Mouse (Mus musculus) embryonic facial prominence, embryonic 12.5 days (tissue): ENCODE data around the gene Tmeff1. TPM values are rescaled to one million over a fixed set of nuclear protein-coding genes. Genes with fewer than 3 reads are reported as not detected.
"Not testable (repeated sequence)": the region's sequence is repeated elsewhere in the genome, so short reads cannot be mapped to it uniquely, and the experiment has no call there.

Experiments
- ATAC-seq: fragments of 200-750 bp; cut with Nextera tagmentation; 2 replicates; pipeline ENCODE4 v1.8.0; 2017; ENCODE audit not compliant: insufficient number of reproducible peaks, insufficient read depth, low FRiP score, low TSS enrichment
- H3K27ac ChIP-seq: fragments of 300-500 bp; sonication (generic); 2 replicates; pipeline ENCODE4 v1.5.1; 2016; ENCODE audit warnings: mild to moderate bottlenecking
- H3K27me3 ChIP-seq: fragments of 300-500 bp; sonication (generic); 2 replicates; pipeline ENCODE4 v1.6.1; 2016; ENCODE audit warnings: mild to moderate bottlenecking, moderate library complexity
- H3K36me3 ChIP-seq: fragments of 300-500 bp; sonication (generic); 2 replicates; pipeline ENCODE4 v1.6.1; 2016; ENCODE audit warnings: mild to moderate bottlenecking
- H3K4me1 ChIP-seq: fragments of 300-500 bp; sonication (generic); 2 replicates; pipeline ENCODE4 v1.6.1; 2016
- H3K4me2 ChIP-seq: fragments of 300-500 bp; sonication (generic); replicated peaks from 2 replicates; pipeline ENCODE4 v1.6.1; 2016; ENCODE audit warnings: mild to moderate bottlenecking, moderate library complexity
- H3K4me3 ChIP-seq: fragments of 300-500 bp; sonication (generic); 2 replicates; pipeline ENCODE4 v1.5.1; 2016; ENCODE audit warnings: mild to moderate bottlenecking
- H3K9ac ChIP-seq: fragments of 300-500 bp; sonication (generic); 2 replicates; pipeline ENCODE4 v1.6.1; 2016; ENCODE audit warnings: mild to moderate bottlenecking, moderate library complexity
- H3K9me3 ChIP-seq: fragments of 300-500 bp; sonication (generic); 2 replicates; pipeline ENCODE4 v1.6.1; 2016; ENCODE audit warnings: mild to moderate bottlenecking, moderate library complexity
- WGBS: fragments of 180-500 bp; shearing (Covaris S2); methylation state at CpG from one replicate; pipeline ENCODE4 v1.1.7; 2016; 5-methylcytosine and 5-hydroxymethylcytosine counted together
- polyA plus RNA-seq: library from polyadenylated mRNA; unstranded; fragments of >200 nt; fragmentation: Nextera tagmentation; extraction: Ambion mirVana; gene quantifications from 2 replicates; pipeline ENCODE4 v1.2.1, GENCODE M21; 2016

The Tmeff1 gene
- polyA plus RNA-seq, 1 experiment from 2014 or later: 124 TPM

GRCm38 (mm10) chr4:48660144-48660543 is 75.2 kb downstream of the Tmeff1 start:
- ATAC-seq: no peak
- peaks cover 51% of the 10 kb centered on the region for H3K36me3 ChIP-seq
- 87% methylated on average over 4 of the region's 4 CpGs for WGBS
- H3K4me1 ChIP-seq: no peaks in the 10 kb centered on the region
- no peaks in the 10 kb centered on the region for H3K9me3 ChIP-seq
- no peaks in the 10 kb centered on the region for H3K27me3 ChIP-seq
- no peak overlapping the region for H3K4me3 ChIP-seq
- H3K27ac ChIP-seq: no peak overlapping the region
- H3K9ac ChIP-seq: no peak overlapping the region
- H3K4me2 ChIP-seq: no peak overlapping the region

- Histone ChIP-seq H3K27me3 (no peaks in the 10 kb centered on the region), H3K4me1 (no peaks in the 10 kb centered on the region), H3K4me2 (no peak overlapping the region), H3K36me3 (peaks cover 50% of the 10 kb centered on the region), H3K9ac (no peak overlapping the region), H3K4me3 (no peak overlapping the region), H3K27ac (no peak overlapping the region), H3K9me3 (no peaks in the 10 kb centered on the region)
- ATAC-seq: no peak
- WGBS: 85% methylated on average over 7 of the region's 7 CpGs
Measured at GRCm38 (mm10) chr4:48660619-48661575, 75.9 kb downstream of the Tmeff1 start.

DNA sequence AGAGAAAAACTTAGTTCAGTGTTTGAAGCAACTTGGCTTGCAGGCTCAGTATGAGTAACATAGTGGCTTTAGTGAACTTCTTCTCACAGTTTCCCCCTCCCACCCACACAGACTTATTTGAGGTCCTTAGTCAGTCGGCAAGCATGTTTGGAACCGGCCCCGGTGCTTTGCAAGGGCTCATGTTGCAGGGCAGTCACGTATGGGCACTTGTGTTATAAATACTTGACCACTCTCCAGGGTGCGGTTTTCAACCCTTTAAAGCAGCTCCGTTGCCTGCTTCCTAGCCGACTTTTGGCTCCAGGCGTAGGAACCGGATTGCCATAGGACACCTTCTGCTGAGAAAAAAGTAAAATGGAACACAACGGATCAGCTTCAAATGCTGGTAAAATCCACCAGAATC is 78.3 kb downstream of the Tmeff1 start, which contains the start of gene Cavin4:
TSS of gene Cavin4 (plus strand) at position 244 of the 400 bp plus-strand sequence.
- Histone ChIP-seq H3K4me2 (no peak within 1 kb of the TSS), H3K27ac (no peak within 1 kb of the TSS), H3K27me3 (no peaks in the 10 kb centered on the region), H3K4me1 (no peaks in the 10 kb centered on the region), H3K36me3 (peaks cover 38% of the 10 kb centered on the region), H3K4me3 (no peak within 1 kb of the TSS), H3K9me3 (no peaks in the 10 kb centered on the region), H3K9ac (no peak within 1 kb of the TSS)
- 85% methylated on average over 10 of the region's 10 CpGs for WGBS
- ATAC-seq: no peak

DNA sequence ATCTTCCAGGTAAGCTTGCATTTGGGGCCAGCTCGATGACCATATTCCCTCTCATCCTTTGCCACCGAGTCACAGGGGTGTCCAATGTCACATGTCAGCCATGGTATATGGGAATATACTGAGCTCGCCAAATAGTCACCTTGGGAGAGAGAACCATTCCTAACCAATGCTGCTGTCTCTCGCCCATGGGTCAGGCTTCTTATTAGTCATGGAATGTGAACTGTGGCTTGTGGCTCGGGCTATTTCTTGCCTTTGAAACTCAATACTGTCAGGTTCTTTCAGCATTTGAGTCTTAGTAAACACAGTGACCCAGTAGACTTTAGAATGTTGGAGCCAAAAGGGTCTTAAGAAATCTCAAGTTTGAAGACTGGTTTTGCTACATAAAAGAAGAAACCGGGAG is 79.0 kb downstream of the Tmeff1 start:
- WGBS: 83% methylated on average over 6 of the region's 6 CpGs

DNA sequence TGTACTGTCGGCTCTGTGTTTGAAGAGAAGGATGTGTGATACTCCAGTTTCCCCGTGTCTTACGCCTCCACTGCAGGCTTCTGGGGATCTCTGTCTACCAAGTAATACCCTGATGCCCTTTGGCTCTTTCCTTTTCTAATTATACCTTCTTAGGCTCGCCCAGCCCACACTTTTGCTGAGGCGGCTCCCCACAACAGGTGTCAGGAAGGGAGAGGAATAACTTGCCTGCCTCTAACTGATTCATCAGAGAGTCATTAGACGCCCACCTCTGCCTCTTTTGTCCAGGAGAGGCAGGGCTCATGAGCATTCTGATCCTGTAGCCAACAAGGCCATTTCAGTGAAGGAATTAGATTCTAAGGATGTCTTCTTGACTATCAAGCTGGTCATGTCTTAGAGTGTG is 82.3 kb downstream of the Tmeff1 start:
- no peak overlapping the region for H3K4me3 ChIP-seq
- H3K9ac ChIP-seq: no peak overlapping the region
- H3K4me2 ChIP-seq: no peak overlapping the region
- no peaks in the 10 kb centered on the region for H3K27me3 ChIP-seq
- no peak overlapping the region for H3K27ac ChIP-seq
- ATAC-seq: no peak
- H3K9me3 ChIP-seq: no peaks in the 10 kb centered on the region
- H3K4me1 ChIP-seq: no peaks in the 10 kb centered on the region
- WGBS: 88% methylated on average over 6 of the region's 6 CpGs
- H3K36me3 ChIP-seq: peaks cover 34% of the 10 kb centered on the region

More for the DNA sequence above, 79.0 kb downstream of the Tmeff1 start:
- Histone ChIP-seq H3K4me3 (no peak overlapping the region), H3K27ac (no peak overlapping the region), H3K9ac (no peak overlapping the region), H3K4me2 (no peak overlapping the region), H3K36me3 (peaks cover 32% of the 10 kb centered on the region), H3K4me1 (no peaks in the 10 kb centered on the region), H3K9me3 (no peaks in the 10 kb centered on the region), H3K27me3 (no peaks in the 10 kb centered on the region)
- no peak for ATAC-seq

DNA sequence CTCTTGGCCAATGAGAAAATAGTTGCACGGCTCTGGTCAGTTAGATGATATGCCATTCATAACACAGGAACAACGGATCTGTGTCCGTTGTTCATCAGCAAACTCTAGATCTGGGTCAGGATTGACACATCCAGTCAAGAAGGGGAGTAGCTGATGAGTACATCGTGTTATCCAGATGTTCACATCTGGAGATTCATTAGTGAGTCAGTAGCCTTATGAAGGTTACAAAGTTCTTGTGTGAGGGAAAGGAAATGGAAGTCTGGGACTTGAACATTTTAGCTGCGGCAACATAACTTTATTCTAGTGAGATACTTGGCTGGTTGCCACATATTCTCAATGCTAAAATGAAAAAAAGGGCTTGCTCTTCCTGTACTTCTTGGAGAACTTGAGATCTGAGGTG is 87.9 kb downstream of the Tmeff1 start:
- no peak for ATAC-seq
- Histone ChIP-seq H3K4me2 (no peak overlapping the region), H3K4me1 (no peaks in the 10 kb centered on the region), H3K9me3 (no peaks in the 10 kb centered on the region), H3K27me3 (no peaks in the 10 kb centered on the region), H3K27ac (no peak overlapping the region), H3K36me3 (peaks cover 52% of the 10 kb centered on the region), H3K9ac (no peak overlapping the region), H3K4me3 (no peak overlapping the region)
- WGBS: 90% methylated on average over 5 of the region's 5 CpGs

- Histone ChIP-seq H3K4me3 (no peak overlapping the region), H3K36me3 (peaks cover 52% of the 10 kb centered on the region), H3K27ac (no peak overlapping the region), H3K4me2 (no peak overlapping the region), H3K9ac (no peak overlapping the region), H3K4me1 (no peaks in the 10 kb centered on the region), H3K27me3 (no peaks in the 10 kb centered on the region), H3K9me3 (no peaks in the 10 kb centered on the region)
- no peak for ATAC-seq
- 89% methylated on average over 7 of the region's 7 CpGs for WGBS
Measured at GRCm38 (mm10) chr4:48674412-48674811, 89.4 kb downstream of the Tmeff1 start.

DNA sequence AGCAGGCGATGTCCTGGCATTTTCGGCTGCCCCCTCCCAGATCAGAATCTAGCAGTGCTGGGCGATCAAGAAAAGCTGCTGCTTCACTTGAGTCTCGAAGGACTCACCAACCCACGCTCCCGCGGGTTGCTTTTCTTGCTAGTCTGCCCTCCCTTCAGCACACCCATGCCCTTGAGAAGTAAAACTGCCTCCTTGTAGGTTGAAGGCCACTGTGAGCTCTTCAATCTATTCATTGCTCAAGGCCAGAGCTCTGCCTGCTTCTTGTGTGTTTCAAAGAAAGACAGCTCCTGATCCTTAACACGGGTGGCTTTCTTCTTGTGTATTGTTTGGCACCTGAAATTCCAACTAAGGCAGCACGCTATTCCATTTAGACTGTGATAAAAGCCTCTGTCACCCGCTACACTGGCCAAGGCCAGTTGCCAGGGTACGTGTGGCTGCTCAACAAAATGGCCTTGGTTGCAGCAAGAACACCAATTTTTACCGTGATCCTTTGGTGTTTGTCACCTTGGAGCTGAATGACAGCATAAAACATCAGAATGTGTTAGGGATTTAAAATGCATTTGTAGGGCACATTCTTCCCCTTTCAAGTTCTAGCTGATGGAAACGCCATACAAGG is 91.7 kb downstream of the Tmeff1 start:
- Histone ChIP-seq H3K27ac (no peak overlapping the region), H3K27me3 (no peaks in the 10 kb centered on the region)

DNA sequence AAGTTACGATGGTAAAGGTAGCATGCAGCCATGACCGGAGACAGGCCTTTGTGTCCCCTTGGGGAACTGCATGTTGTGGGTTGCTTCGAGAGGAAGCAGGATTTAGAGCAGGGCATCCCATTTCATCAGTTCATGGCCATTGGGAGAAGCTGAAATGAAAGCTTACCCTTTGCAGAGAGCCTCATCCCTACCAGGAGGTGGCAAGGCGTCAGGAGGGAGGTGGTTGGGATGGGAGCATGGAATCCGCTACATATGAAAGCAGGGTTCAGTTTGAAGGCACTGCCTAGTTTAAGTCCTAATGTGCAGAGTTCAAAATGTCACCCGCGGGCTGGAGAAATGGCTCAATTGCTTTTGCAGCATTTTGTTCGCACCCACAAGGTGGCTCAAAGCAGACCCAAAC is 92.3 kb downstream of the Tmeff1 start:
- Histone ChIP-seq H3K27me3 (no peaks in the 10 kb centered on the region), H3K36me3 (peaks cover 31% of the 10 kb centered on the region), H3K9me3 (no peaks in the 10 kb centered on the region), H3K4me2 (no peak overlapping the region), H3K4me1 (0 out of 2 replicates have a peak, but pooled peaks cover 5% of the 10 kb centered on the region), H3K9ac (no peak overlapping the region), H3K27ac (no peak overlapping the region), H3K4me3 (no peak overlapping the region)
- no peak for ATAC-seq
- WGBS: 92% methylated on average over 8 of the region's 8 CpGs

More for the DNA sequence above, 91.7 kb downstream of the Tmeff1 start:
- no peak overlapping the region for H3K4me2 ChIP-seq
- no peak overlapping the region for H3K4me3 ChIP-seq
- H3K9me3 ChIP-seq: no peaks in the 10 kb centered on the region
- ATAC-seq: no peak
- peaks cover 37% of the 10 kb centered on the region for H3K36me3 ChIP-seq
- H3K4me1 ChIP-seq: 0 out of 2 replicates have a peak, but pooled peaks cover 5% of the 10 kb centered on the region
- no peak overlapping the region for H3K9ac ChIP-seq
- WGBS: 91% methylated on average over 13 of the region's 13 CpGs

DNA sequence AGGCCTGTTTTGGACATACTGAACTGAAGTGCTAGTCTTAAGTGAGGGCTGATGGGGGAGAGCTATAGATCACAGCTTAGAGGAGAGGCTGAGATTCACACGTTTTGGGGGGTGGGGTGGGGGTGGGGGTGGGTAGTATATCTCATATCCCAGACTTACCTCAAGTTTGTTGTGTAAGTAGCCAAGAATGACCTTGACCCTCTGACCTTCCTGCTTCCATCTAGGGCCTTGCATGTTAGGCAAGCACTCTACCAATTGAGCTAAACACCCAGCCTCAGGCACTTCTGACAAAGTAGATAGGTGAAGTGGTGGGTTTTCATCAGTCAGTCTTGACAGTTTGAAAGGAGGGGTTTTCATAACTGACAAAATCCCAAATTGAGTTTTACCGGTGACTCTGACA is 92.8 kb downstream of the Tmeff1 start:
- Histone ChIP-seq H3K4me1 (0 out of 2 replicates have a peak, but pooled peaks cover 5% of the 10 kb centered on the region), H3K4me2 (no peak overlapping the region), H3K36me3 (peaks cover 26% of the 10 kb centered on the region), H3K9me3 (no peaks in the 10 kb centered on the region), H3K27me3 (no peaks in the 10 kb centered on the region), H3K9ac (no peak overlapping the region), H3K27ac (no peak overlapping the region), H3K4me3 (no peak overlapping the region)
- ATAC-seq: no peak
- WGBS: 87% methylated on average over 2 of the region's 2 CpGs

DNA sequence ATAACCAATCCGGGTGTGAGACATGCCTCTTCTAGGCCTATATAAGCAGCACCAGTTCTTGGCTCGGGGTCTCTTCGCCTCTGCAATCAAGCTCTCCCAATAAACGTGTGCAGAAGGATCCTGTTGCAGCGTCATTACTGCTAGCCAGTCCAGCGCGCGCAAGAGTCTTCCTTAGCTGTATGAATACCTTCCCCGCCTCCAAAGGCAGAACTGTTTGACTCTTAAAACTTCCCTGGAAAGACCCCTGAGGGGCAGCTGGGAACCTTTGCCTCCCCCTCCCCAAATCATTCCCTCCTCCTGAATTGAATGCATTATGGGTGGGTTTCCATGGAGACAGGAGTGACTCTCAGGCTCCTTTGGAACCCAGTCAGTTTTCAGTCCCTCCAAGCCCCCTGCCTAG is 93.8 kb downstream of the Tmeff1 start:
- 0 out of 2 replicates have a peak, but pooled peaks cover 5% of the 10 kb centered on the region for H3K4me1 ChIP-seq
- ATAC-seq: no peak
- no peak overlapping the region for H3K27ac ChIP-seq
- H3K4me2 ChIP-seq: no peak overlapping the region
- H3K4me3 ChIP-seq: no peak overlapping the region
- WGBS: 90% methylated on average over 9 of the region's 9 CpGs
- H3K27me3 ChIP-seq: no peaks in the 10 kb centered on the region
- H3K9ac ChIP-seq: no peak overlapping the region
- H3K36me3 ChIP-seq: peaks cover 16% of the 10 kb centered on the region
- no peaks in the 10 kb centered on the region for H3K9me3 ChIP-seq

- not testable (repeated sequence) for H3K4me2 ChIP-seq, H3K4me1 ChIP-seq, ATAC-seq, H3K9ac ChIP-seq, H3K9me3 ChIP-seq, H3K4me3 ChIP-seq, H3K27me3 ChIP-seq, H3K27ac ChIP-seq
- H3K36me3 ChIP-seq: peaks cover 14% of the 10 kb centered on the region
- 69% methylated on average over 5 of the region's 6 CpGs for WGBS
Measured at GRCm38 (mm10) chr4:48679728-48680127, 94.8 kb downstream of the Tmeff1 start.
